Mouse (Mus musculus): ENCODE measurements at regions not wholly inside any gene's neighbourhood (a gene's known extent, or its start where the extent isn't known, plus 50 kb on each side); places are given as distances from the start of the nearest gene placed in this dataset.

DNA sequence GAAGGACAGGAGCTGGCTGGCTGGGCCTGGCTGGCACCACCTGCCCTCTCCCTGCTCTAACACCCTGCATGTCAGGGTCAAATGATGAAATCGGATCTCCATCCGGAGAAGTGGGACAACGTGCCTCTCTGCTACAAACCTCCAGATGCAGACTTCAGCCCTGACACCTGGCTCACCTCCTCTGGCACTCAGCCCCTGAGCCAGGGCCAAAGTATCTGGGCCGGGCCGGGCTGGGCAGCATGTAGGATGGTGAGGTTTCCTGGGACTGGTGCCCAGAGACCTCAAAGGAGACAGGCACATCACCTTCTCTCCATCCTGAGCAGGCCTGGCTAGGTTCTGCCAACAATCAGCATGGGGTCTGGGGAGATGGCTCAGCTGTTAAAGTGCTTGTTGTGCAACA lies 113.5 kb downstream of the Tfcp2l1 start:
- peak; percentile 1 to 9 for DNase-seq (ENCODE audit: low spot score in 2 of 2)

DNA sequence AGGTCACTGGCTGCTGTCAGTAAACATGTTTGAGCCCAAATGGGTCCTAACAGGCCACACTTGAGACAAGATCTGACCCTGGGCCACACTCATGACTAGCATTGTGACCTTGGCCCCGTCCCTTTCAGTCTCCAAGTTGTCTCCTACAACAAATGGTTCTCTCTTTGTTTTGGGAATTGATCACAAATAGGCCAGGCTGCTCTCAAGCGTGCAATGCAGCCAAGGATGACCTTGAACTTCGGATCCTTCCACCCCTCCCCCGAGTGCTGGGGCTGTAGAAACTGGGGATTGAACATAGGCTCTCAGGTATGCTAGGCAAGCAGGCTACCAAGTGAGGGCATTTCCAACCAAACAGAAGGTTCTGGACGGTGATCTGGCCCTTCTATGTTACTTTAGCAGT lies 120.5 kb downstream of the Tfcp2l1 start:
- DNase-seq (ENCODE audit: low spot score in 2 of 2), result no peak

DNA sequence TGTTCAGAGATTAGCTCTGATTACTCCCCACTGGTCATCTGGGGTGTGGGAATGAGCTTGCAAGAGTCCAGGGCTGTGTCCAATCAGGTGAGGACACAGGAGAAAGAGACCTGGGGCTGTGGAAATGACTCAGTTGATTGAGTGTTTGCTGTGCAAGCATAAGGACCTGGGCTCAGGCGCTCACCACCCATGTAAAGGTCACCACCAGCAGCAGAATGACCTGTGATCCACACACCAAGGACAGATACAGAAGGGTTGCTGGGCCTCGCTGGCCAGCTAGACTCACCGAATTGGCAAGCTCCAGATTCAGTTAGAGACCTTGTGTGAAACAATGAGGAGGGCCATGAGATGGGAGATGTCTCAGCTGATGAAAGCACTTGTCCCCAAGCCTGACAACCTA lies 125.1 kb downstream of the Tfcp2l1 start:
- DNase-seq (ENCODE audit: low spot score in 2 of 2), result no peak

DNA sequence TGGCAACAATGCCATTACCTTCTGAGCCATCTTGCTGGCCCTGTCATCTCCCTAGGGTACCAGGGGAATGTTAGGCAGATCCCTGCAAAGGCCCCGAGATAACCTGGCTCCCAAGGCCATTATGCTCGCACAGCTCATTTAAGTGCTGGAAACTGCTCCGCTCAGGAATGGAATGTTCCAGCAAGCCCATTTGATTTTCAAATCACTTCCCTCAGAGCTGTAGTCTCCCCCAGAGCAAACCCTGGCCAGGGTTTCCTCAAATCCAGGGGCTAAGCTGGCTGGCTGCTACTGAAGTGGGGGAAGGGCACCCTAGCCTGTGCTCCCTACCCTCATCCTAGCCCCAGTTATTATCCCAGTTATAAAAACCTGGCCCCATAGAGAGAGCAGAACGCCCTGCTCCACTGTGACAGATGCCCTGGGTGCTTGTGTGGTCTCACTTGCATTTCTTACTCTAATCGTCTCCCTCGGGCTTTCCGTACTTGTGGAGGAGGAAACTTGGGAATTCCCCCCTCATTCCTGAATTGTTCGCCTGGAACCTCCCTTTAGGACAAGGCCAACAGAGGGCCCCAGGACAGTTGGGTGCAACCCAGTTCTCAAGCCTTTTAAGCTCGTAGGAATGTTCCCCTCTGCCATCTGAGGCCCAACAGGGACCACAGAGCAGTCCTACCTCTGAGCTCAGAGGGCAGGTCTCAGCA lies 128.6 kb downstream of the Tfcp2l1 start:
- DNase-seq (ENCODE audit: low spot score in 2 of 2), result no peak

DNA sequence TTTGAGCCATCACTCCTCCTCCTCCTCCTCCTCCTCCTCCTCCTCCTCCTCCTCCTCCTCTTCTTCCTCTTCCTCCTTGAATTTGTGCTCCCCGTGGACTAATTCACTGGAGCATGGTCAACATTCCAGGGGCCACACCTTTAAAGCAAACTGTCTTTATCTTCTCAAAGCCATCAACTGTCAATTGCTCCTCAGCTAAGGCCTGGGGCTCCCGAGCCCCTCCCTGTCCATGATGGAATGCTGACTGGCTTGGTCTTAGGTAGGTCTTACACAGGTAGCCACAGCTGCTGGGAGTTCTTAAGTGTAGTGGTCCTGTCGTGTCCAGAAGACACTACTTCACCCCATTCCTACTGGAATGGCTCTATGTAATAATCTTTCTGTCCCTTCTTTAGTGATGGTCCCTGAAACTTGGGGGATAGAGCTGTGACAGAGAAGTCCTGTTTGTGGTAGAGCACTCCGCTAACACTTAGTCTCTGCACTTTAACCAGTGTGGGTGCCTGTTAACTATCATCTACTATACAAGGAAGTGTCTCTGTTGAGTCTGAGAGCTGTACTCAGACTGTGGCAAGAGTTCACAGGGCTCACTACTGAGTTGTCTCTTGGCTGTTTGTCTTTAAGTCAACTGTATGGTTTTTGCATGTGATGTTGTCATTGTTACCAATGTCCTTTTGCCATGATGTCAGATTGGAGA lies 129.7 kb downstream of the Tfcp2l1 start:
- DNase-seq (ENCODE audit: low spot score in 2 of 2), result no peak

DNA sequence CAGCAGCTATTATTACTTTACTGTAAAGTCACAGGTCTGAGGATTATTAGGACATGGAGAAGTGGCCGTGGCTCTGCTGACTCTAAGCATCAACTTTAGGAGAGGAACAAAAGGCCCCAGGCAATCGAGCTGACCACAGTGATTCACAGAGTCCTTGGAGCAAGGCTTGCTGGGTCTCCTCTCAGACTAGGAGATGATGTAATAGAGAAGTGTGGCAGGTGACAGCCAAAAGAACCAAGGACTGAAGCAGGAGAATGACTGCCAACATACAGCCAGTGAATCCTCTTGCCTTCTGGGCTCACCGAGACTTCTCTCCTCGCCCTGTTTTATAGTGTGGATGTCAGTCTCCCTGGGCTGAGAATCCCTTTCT lies 130.3 kb downstream of the Tfcp2l1 start:
- DNase-seq (ENCODE audit: low spot score in 2 of 2), result no peak

DNA sequence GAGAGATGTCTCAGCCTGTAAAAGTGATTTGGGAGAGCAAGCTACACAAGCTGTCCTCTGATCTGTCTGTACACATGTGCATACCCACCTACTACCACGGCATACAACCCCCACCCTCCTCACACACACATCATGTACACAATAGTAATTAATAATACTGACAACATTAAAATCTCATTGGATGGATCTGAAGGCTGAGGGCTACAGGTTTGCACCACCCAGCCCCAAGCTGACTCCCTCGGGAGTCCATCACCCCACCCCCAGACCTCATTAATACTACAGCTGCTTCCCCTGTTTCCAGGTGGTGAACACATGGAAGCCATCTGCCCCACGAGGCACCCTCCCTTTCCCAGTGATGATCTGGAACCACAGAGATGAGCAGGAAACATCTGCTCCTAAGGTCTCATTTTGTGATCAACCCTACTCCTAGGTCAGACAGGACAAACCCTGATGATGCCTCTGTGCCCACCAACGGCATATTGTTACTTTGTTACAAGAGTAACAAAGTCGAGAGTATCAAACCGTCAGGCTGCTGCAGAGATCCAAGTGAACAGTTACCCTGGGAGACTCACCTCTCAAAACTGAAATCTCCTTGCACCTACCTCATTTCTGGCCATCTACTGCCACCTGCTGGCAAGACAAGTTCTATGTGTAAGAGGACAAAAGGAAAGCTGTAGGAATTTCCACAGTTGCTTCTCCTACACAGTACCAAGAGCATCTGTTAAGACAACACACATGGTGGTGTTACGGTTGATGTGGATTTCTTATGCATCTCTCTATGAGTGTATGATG lies 131.6 kb downstream of the Tfcp2l1 start:
- DNase-seq (ENCODE audit: low spot score in 2 of 2), result peak; percentile 13 to 60

DNA sequence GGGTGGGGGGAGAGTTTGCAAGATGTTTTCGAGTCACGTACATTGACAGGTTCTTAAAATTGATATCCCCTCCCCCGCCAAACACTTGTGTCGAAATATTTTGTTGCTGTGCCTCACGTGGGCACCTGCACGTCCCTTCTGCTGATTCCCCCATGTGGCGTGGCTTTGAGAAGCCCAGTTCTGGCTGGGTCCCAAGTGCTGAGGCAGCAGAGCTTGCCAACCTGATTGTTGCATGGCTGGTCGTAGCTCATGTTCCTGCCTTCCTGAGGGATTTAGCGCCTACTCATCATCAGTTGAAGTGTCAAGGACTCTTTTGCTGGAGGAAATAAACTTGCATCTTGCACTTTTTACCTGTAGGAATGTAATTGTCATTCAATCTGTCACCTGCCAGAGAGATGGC lies 137.8 kb downstream of the Tfcp2l1 start:
- DNase-seq (ENCODE audit: low spot score in 2 of 2), result no peak

DNA sequence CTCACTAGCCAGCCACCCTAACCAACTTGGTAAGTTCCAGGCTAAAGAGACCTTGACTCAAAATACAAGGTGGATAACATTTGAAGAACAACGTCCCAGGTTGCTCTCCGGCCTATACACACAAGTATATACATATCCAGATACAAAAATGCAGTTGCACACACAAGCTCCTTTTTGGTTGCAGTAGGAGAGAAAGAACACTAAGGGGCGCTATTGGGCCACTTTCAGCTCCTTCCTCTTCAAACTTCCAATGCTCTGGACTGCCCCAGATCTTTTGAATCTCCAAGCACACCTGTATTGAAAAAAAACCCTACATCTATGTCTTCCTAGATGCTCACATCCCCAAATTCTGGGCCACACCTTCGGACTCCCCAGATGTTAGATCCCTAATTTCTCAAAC lies 141.1 kb downstream of the Tfcp2l1 start:
- DNase-seq (ENCODE audit: low spot score in 2 of 2), result peak in 1 of 2 experiments; percentile 27

DNA sequence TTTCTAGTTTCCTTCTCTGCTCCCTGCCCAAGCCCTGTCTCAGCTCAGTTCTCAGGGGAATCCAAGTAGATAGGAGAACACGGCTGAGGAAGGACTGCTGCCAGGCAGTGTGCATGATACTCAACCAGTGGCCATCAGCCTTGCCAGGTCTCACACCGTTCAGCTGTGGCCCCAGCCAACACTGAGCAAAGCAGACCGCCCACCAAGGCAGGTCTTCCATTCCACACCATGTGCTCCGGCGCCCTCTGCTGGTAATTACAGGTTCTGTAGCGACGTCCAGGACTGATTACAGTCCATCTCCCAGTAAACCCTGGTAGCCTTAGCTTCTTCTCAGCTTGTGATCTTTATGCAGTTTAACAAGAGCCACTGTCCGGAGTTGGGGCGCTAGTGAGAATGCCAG lies 144.5 kb downstream of the Tfcp2l1 start:
- peak; percentile 37 to 55 for DNase-seq (ENCODE audit: low spot score in 2 of 2)

DNA sequence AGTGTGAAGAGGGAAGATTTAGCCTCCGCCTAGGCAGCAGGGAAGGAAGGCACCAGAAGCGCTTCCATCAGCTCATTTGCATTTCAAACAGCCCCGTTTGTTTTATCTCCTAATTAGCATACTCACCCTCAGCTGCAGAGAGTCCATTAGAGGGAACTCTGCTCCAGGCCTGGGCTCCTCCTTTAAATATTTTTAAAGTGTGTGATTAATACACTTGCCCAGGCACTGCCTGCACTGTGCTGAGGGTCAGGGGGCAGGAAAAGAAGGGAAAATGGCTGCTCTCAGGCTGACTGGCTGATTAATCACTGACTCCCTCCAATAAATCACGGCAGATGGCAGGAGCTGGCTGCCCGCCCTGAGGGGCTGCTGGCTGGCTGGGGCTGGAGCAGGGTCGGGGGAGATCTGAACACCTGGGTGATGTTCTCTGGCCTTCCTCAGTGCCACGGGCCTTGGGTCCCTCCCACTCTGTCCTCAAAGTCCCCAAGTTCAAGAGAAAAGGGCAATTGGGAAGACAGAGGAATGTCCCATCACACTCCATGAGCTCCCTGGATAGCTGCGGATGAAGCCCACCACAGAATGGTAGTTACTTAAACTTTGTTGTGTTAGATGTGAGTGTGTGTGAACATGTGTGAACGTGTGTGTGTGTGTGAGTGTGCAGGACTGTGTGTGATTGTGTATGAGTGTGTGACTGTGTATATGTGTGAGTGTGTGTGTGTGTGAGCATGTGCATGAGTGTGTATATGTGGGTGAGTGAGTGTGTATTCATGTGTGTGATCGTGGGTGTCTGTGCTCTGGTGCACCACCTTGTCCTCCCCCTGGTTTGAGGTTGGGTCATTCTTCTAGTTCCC lies 149.1 kb downstream of the Tfcp2l1 start:
- DNase-seq (ENCODE audit: low spot score in 2 of 2), result no peak

Measured in heart, adult 9 months (tissue).